Mouse (Mus musculus): ENCODE data around the gene Fdx1l. TPM values are rescaled to one million over a fixed set of nuclear protein-coding genes. Genes with fewer than 3 reads are reported as not detected.

Gene Fdx1l
- polyA plus RNA-seq, 1 experiment from 2014 or later: 46.5 TPM

- ATAC-seq (ENCODE audit: low read depth): peak; percentile 71
- Histone ChIP-seq H3K4me3 (ENCODE audit: low read length) (peak overlapping the region; percentile 65), H3K9ac (ENCODE audit: low read length) (peak overlapping the region; percentile 65), H3K36me3 (ENCODE audit: control insufficient read depth, insufficient read depth, low read length) (no peaks in the 10 kb centered on the region), H3K27ac (ENCODE audit: low read length) (no peak overlapping the region), H3K4me1 (replicated peaks; ENCODE audit: control insufficient read depth, insufficient read depth, low read length) (peaks cover 56% of the 10 kb centered on the region), H3K4me2 (ENCODE audit: low read depth, low read length) (peak overlapping the region; percentile 99), H3K27me3 (ENCODE audit: control insufficient read depth, insufficient read depth, low read depth, low read length) (peaks cover 64% of the 10 kb centered on the region), H3K9me3 (ENCODE audit: control insufficient read depth, low read length) (no peaks in the 10 kb centered on the region)
- under 1% methylated on average over 34 of the region's 34 CpGs for WGBS
Measured at GRCm38 (mm10) chr9:21033136-21033535, 40.3 kb downstream of the Fdx1l start.

GRCm38 (mm10) chr9:21032491-21032890 is 40.9 kb downstream of the Fdx1l start:
- peaks cover 55% of the 10 kb centered on the region for H3K4me1 ChIP-seq (replicated peaks; ENCODE audit: control insufficient read depth, insufficient read depth, low read length)
- peaks cover 58% of the 10 kb centered on the region for H3K27me3 ChIP-seq (ENCODE audit: control insufficient read depth, insufficient read depth, low read depth, low read length)
- 2% methylated on average over 7 of the region's 7 CpGs for WGBS
- H3K9ac ChIP-seq (ENCODE audit: low read length): no peak overlapping the region
- H3K27ac ChIP-seq (ENCODE audit: low read length): no peak overlapping the region
- H3K4me3 ChIP-seq (ENCODE audit: low read length): peak overlapping the region; percentile 65
- no peaks in the 10 kb centered on the region for H3K36me3 ChIP-seq (ENCODE audit: control insufficient read depth, insufficient read depth, low read length)
- ATAC-seq (ENCODE audit: low read depth): no peak
- peak overlapping the region; percentile 99 for H3K4me2 ChIP-seq (ENCODE audit: low read depth, low read length)
- H3K9me3 ChIP-seq (ENCODE audit: control insufficient read depth, low read length): no peaks in the 10 kb centered on the region

GRCm38 (mm10) chr9:21031896-21032351 is 41.5 kb downstream of the Fdx1l start, which contains the start of gene Icam5:
Gene Icam5 (plus strand): TSS chr9:21032073.
- peaks cover 52% of the 10 kb centered on the region for H3K27me3 ChIP-seq (ENCODE audit: control insufficient read depth, insufficient read depth, low read depth, low read length)
- H3K36me3 ChIP-seq (ENCODE audit: control insufficient read depth, insufficient read depth, low read length): no peaks in the 10 kb centered on the region
- H3K9ac ChIP-seq (ENCODE audit: low read length): peak within 1 kb of the TSS; percentile 65
- no peak for ATAC-seq (ENCODE audit: low read depth)
- peak within 1 kb of the TSS; percentile 78 for H3K27ac ChIP-seq (ENCODE audit: low read length)
- H3K9me3 ChIP-seq (ENCODE audit: control insufficient read depth, low read length): no peaks in the 10 kb centered on the region
- WGBS: under 1% methylated on average over 34 of the region's 35 CpGs
- peak within 1 kb of the TSS; percentile 99 for H3K4me2 ChIP-seq (ENCODE audit: low read depth, low read length)
- H3K4me1 ChIP-seq (replicated peaks; ENCODE audit: control insufficient read depth, insufficient read depth, low read length): peaks cover 54% of the 10 kb centered on the region
- H3K4me3 ChIP-seq (ENCODE audit: low read length): peak within 1 kb of the TSS; percentile 65

- ATAC-seq (ENCODE audit: low read depth): peak; percentile 22; the same call in 1 of the 2 replicates
Measured at GRCm38 (mm10) chr9:21031251-21031895, 42.0 kb downstream of the Fdx1l start.

GRCm38 (mm10) chr9:21030781-21031250 is 42.6 kb downstream of the Fdx1l start:
- H3K27me3 ChIP-seq (ENCODE audit: control insufficient read depth, insufficient read depth, low read depth, low read length): peaks cover 41% of the 10 kb centered on the region
- peak; percentile 71 for ATAC-seq (ENCODE audit: low read depth)
- no peaks in the 10 kb centered on the region for H3K36me3 ChIP-seq (ENCODE audit: control insufficient read depth, insufficient read depth, low read length)
- peak overlapping the region; percentile 78 for H3K27ac ChIP-seq (ENCODE audit: low read length)
- 0% methylated on average over 13 of the region's 13 CpGs for WGBS
- H3K9me3 ChIP-seq (ENCODE audit: control insufficient read depth, low read length): no peaks in the 10 kb centered on the region
- H3K4me3 ChIP-seq (ENCODE audit: low read length): peak overlapping the region; percentile 65
- H3K4me1 ChIP-seq (replicated peaks; ENCODE audit: control insufficient read depth, insufficient read depth, low read length): peaks cover 48% of the 10 kb centered on the region
- peak overlapping the region; percentile 47 for H3K9ac ChIP-seq (ENCODE audit: low read length)
- peak overlapping the region; percentile 98 for H3K4me2 ChIP-seq (ENCODE audit: low read depth, low read length)

More at GRCm38 (mm10) chr9:21031251-21031895, 42.0 kb downstream of the Fdx1l start:
- H3K27me3 ChIP-seq (ENCODE audit: control insufficient read depth, insufficient read depth, low read depth, low read length): peaks cover 47% of the 10 kb centered on the region
- peak overlapping the region; percentile 44 for H3K9ac ChIP-seq (ENCODE audit: low read length)
- no peaks in the 10 kb centered on the region for H3K9me3 ChIP-seq (ENCODE audit: control insufficient read depth, low read length)
- H3K4me2 ChIP-seq (ENCODE audit: low read depth, low read length): peak overlapping the region; percentile 98
- H3K27ac ChIP-seq (ENCODE audit: low read length): peak overlapping the region; percentile 78
- WGBS: under 1% methylated on average over 36 of the region's 36 CpGs
- H3K36me3 ChIP-seq (ENCODE audit: control insufficient read depth, insufficient read depth, low read length): no peaks in the 10 kb centered on the region
- peaks cover 50% of the 10 kb centered on the region for H3K4me1 ChIP-seq (replicated peaks; ENCODE audit: control insufficient read depth, insufficient read depth, low read length)
- peak overlapping the region; percentile 65 for H3K4me3 ChIP-seq (ENCODE audit: low read length)

- Histone ChIP-seq H3K27me3 (ENCODE audit: control insufficient read depth, insufficient read depth, low read depth, low read length) (peaks cover 34% of the 10 kb centered on the region), H3K4me3 (ENCODE audit: low read length) (peak overlapping the region; percentile 65), H3K9me3 (ENCODE audit: control insufficient read depth, low read length) (no peaks in the 10 kb centered on the region), H3K36me3 (ENCODE audit: control insufficient read depth, insufficient read depth, low read length) (no peaks in the 10 kb centered on the region), H3K4me2 (ENCODE audit: low read depth, low read length) (peak overlapping the region; percentile 98), H3K27ac (ENCODE audit: low read length) (no peak overlapping the region; the same call in 1 of the 2 replicates), H3K9ac (ENCODE audit: low read length) (peak overlapping the region; percentile 63), H3K4me1 (replicated peaks; ENCODE audit: control insufficient read depth, insufficient read depth, low read length) (peaks cover 48% of the 10 kb centered on the region)
- WGBS: 24% methylated on average over 22 of the region's 22 CpGs
- ATAC-seq (ENCODE audit: low read depth): no peak
Measured at GRCm38 (mm10) chr9:21030055-21030600, 43.3 kb downstream of the Fdx1l start.

GRCm38 (mm10) chr9:21029291-21030054 is 43.9 kb downstream of the Fdx1l start, which contains the start of gene Icam4:
Gene Icam4 (plus strand): TSS chr9:21029373.
- H3K4me3 ChIP-seq (ENCODE audit: low read length): peak within 1 kb of the TSS; percentile 65
- peaks cover 48% of the 10 kb centered on the region for H3K4me1 ChIP-seq (replicated peaks; ENCODE audit: control insufficient read depth, insufficient read depth, low read length)
- 3% methylated on average over 37 of the region's 37 CpGs for WGBS
- H3K27me3 ChIP-seq (ENCODE audit: control insufficient read depth, insufficient read depth, low read depth, low read length): peaks cover 28% of the 10 kb centered on the region
- H3K4me2 ChIP-seq (ENCODE audit: low read depth, low read length): peak within 1 kb of the TSS; percentile 98
- H3K9ac ChIP-seq (ENCODE audit: low read length): peak within 1 kb of the TSS; percentile 63
- peak within 1 kb of the TSS; percentile 63 for H3K27ac ChIP-seq (ENCODE audit: low read length)
- H3K9me3 ChIP-seq (ENCODE audit: control insufficient read depth, low read length): no peaks in the 10 kb centered on the region
- ATAC-seq (ENCODE audit: low read depth): peak; percentile 13; the same call in 1 of the 2 replicates
- no peaks in the 10 kb centered on the region for H3K36me3 ChIP-seq (ENCODE audit: control insufficient read depth, insufficient read depth, low read length)

- whole genome bisulfite sequencing: 63% methylated on average over 6 of the region's 6 CpGs
- no peak for ATAC-seq (ENCODE audit: low read depth)
- Histone ChIP-seq H3K9me3 (ENCODE audit: control insufficient read depth, low read length) (no peaks in the 10 kb centered on the region), H3K9ac (ENCODE audit: low read length) (peak overlapping the region; percentile 4; the same call in 1 of the 2 replicates), H3K36me3 (ENCODE audit: control insufficient read depth, insufficient read depth, low read length) (no peaks in the 10 kb centered on the region), H3K4me2 (ENCODE audit: low read depth, low read length) (peak overlapping the region; percentile 98; the same call in 1 of the 2 replicates), H3K4me1 (replicated peaks; ENCODE audit: control insufficient read depth, insufficient read depth, low read length) (peaks cover 48% of the 10 kb centered on the region), H3K4me3 (ENCODE audit: low read length) (no peak overlapping the region), H3K27ac (ENCODE audit: low read length) (no peak overlapping the region; the same call in 1 of the 2 replicates), H3K27me3 (ENCODE audit: control insufficient read depth, insufficient read depth, low read depth, low read length) (peaks cover 21% of the 10 kb centered on the region)
Measured at GRCm38 (mm10) chr9:21028560-21029110, 44.8 kb downstream of the Fdx1l start.

Data from lung, embryonic 16.5 days (tissue).